Mouse (Mus musculus): ENCODE data around the gene Invs.

GRCm38 (mm10) chr4:48371037-48371436 lies 91.5 kb downstream of the Invs start:
- TF ChIP-seq CTCF (conservative IDR thresholded peaks at IDR 0.05; ENCODE audit: low read length), result no peak
- TF ChIP-seq POU5F1 (IDR thresholded peaks at IDR 0.05; ENCODE audit: borderline replicate concordance, low read length), result no peak
